Mouse (Mus musculus) testis, postnatal 14 days (tissue): ENCODE results near the gene Ptprr.
A peak's percentile ranks its signal among the peaks of the same experiment; 100 is the strongest.

Experiments
- DNase-seq: peaks from one replicate; pipeline ENCODE4 v3.0.0; 2021; ENCODE audit warnings: low spot score

Ptprr gene

DNA sequence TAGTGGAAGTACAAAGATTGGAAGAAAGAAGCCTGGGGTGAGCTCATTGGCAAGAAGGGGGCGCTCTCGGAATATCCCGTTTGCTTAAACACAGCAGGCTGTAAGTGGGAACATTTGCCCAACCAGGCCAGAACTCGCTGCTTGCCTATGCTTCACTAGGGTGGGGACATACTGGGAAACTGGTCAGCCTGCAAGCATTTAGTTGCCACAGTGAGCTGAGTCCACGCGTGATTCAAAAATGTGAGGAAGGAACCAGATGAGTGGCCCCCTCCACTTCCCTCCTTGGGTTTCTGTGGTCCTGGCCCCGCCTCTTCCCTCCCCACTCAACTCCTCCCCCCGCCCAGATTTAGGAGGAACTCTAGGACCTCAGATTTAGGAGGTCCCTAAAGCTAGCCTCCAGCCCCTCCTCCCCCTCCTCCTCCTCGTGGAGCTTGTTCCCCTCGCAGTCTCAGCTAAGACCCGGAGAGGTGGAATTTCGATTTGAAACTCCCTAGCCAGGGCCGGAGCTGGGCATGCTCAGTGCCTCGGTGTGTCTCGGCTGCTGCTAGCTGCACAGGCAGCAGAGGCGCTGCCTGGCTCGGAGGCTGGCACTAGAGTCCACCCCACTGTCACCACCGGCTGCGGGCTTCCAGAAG lies at the start of gene Ptprr:
Gene Ptprr, plus strand, starts transcription at position 369 of the 635 bp plus-strand sequence.
- DNase-seq: peak; percentile 26

- DNase-seq: no peak
Measured at GRCm38 (mm10) chr10:115976345-115976744, 41.7 kb upstream of the Ptprr start.

- DNase-seq: no peak
Measured at GRCm38 (mm10) chr10:115978992-115979391, 39.0 kb upstream of the Ptprr start.

- DNase-seq: no peak
Measured at GRCm38 (mm10) chr10:115980018-115980417, 38.0 kb upstream of the Ptprr start.

- DNase-seq: no peak
Measured at GRCm38 (mm10) chr10:115984308-115984707, 33.7 kb upstream of the Ptprr start.

DNA sequence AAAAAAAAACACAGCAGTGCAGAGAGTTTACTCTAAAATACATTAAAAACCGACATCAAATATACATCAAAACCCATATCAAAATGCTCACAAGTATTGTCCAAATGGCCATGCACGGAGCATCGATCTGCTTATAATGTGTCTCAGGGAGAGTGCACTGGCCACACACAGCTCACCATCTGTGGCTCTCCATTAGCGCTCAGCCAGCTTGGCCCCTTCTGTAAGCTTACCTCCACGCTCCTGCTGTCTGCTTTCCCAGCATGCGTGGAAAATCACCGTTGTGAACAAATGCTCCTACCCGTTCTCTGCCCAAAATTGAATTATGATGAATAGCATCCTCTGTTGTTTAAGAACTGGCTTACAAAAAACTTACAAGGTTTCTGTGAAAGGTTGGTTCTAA lies 16.2 kb upstream of the Ptprr start:
- no peak for DNase-seq

- DNase-seq: no peak
Measured at GRCm38 (mm10) chr10:116006675-116007074, 11.3 kb upstream of the Ptprr start.

DNA sequence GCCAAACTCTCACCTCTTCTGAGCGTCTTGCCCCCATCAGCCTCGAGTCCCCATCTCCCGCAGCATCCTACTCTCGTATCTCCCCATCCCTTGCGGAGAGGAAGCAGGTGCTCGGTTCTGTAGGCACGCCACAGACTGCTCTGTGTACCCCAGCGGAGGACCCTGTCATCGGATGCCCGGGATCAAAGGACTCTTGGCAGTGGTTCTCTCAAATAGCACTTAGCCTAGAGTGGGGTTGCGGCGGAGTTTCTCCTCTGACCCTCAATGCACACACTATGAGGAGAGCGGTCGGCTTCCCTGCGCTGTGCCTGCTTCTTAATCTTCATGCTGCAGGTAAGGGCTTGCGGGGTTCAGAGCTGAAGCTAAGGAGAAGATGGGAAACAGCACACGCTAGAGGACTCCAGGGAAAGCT lies 473 bp downstream of the Ptprr start:
- DNase-seq: peak; percentile 4

- DNase-seq: peak; percentile 6
Measured at GRCm38 (mm10) chr10:116019086-116019860, 1.3 kb downstream of the Ptprr start.

- DNase-seq: no peak
Measured at GRCm38 (mm10) chr10:116021081-116021480, 3.1 kb downstream of the Ptprr start.

DNA sequence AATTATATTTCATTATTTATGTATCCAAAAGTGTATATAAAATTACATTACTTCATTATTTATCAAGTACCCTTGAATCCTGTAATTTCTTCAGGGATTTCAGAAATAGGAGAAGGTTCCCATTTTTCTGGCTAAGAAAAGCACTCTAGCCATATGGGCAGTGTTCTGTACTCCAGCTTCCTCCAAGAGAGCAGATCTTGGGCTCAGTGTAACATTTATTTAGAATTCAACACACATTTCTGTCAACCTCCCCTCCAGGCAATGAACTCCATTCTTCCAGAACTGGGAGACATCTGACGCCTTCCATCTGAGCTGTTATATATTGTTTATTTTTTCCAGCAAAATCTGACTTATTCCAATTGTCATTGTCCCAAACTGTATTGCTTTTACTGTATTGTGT lies 20.1 kb downstream of the Ptprr start:
- no peak for DNase-seq

- DNase-seq: no peak
Measured at GRCm38 (mm10) chr10:116075954-116076353, 57.9 kb downstream of the Ptprr start.

DNA sequence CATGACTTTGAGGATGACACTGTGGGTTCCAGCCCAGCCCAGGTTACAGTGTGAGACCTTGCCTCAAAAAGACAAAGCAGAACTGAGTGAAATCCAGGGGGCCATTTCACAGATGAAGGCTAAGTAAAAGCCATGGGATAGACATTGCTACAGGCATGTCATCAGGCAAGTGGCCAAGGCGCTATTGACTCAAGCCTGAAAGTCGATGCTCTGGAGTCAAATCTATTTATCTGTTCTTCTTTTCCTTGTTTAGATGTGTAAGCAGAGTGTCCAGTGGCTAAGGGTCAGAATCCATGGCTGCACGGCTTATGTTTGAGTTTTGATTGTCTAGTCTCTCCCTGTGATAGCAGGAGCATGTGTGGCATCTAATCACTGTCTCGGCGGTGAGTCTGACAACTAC lies 60.6 kb downstream of the Ptprr start:
- no peak for DNase-seq

DNA sequence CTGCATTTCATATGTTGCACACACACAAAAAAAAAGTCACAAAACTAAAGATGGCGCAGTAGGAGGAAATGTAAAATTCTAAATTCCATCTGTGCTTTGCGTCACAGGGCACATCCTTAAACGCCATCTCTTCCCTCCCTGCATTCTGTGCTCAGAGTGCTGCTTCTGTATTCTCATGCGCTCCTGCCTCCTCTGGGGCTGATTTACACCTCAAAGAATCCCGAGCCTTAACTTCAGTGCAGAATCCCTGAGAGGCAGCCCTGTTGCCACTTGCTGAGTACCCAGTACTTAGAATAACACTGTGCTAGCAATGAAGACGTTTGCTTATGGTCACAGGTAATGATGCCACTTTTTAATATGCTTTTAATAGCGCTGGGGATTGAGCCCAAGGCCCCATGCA lies 61.4 kb downstream of the Ptprr start:
- no peak for DNase-seq

DNA sequence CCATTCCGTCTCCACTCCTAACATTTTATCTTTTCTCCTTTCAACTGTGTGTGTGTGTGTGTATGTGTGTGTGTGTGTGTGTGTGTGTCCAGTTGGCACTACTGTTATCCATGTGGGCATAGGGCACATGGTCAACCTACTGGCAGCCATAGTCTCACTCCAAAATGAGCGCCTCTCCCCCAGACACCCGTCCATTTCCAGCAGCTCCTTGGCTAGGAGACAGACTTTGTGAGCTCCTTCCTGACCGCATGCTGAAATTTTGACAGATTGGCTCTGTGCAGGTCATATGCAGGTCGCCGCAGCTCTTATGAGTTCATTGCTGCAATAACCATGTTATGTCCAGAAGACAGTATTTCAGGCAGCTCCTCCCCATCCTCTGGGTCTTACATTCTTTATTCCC lies 62.8 kb downstream of the Ptprr start:
- DNase-seq: no peak

- DNase-seq: peak; percentile 20
Measured at GRCm38 (mm10) chr10:116083965-116084364, 66.0 kb downstream of the Ptprr start.

- no peak for DNase-seq
Measured at GRCm38 (mm10) chr10:116096466-116096865, 78.5 kb downstream of the Ptprr start.

DNA sequence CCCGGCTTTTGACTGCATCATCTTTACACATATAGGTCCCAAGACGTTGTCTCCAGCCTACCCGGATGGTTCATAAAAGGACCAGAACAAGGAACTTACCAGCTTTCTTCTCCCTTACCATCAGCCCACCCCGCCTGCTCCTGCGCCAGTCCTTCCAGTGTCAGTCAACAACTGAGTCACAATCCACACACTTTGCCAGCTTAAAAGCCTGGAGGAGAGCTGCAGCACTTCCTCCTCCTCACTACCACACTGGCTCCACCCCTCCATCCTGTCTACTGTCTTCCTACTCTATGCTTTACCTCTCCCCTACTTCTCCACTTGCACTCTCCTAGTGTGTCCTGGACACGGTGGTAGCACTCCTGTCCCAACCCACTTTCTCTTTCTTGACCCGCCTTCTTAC lies 80.5 kb downstream of the Ptprr start:
- no peak for DNase-seq

GRCm38 (mm10) chr10:116108176-116108575 lies 90.2 kb downstream of the Ptprr start:
- no peak for DNase-seq

DNA sequence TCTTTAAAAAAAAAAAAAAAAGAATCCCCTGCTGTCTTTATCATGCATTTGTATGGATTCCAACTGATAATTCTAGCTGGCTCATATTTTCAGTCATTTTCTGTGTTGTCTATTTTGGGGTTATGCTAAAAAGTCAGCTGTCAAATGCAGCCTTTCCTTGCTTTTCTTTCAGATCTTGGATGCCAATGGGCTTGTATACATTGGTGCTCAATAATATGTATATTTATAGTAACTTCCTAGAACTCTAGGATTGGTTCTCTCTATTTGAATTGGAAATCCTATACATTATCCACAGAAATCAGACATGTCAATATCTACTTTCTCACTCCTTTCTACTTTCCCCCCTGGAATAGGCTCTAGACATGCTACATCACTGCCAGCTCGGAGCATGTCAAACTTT lies 90.7 kb downstream of the Ptprr start:
- DNase-seq: no peak

DNA sequence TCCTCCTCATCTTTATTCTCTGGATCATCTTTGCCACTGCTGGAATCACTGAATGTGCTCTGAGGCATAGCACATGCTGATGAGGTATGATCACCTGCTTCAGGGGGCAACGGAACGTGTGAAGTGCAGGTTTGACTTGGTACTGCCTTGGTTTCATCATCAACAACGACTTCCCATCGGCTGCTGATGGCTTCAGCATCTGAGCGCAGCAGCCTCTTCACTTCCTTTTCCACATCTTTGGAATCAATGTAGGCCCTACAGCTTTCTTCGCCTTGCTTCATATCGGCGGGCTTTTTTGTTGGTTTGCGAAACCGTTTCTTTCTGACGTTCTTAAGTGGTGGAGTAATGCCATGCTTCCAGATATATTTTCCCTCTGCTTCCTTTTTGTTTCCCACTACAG lies 94.9 kb downstream of the Ptprr start:
- DNase-seq: no peak

GRCm38 (mm10) chr10:116113867-116114474 lies 96.0 kb downstream of the Ptprr start, which contains the start of gene 4933416C03Rik:
TSS of gene 4933416C03Rik (minus strand) at chr10:116113917.
- peak; percentile 77 for DNase-seq
